Mouse (Mus musculus): ENCODE results near the gene Itgb3. TPM values are rescaled to one million over a fixed set of nuclear protein-coding genes. Genes with fewer than 3 reads are reported as not detected.

Itgb3 gene
- polyA plus RNA-seq, 1 experiment: 181 TPM

DNA sequence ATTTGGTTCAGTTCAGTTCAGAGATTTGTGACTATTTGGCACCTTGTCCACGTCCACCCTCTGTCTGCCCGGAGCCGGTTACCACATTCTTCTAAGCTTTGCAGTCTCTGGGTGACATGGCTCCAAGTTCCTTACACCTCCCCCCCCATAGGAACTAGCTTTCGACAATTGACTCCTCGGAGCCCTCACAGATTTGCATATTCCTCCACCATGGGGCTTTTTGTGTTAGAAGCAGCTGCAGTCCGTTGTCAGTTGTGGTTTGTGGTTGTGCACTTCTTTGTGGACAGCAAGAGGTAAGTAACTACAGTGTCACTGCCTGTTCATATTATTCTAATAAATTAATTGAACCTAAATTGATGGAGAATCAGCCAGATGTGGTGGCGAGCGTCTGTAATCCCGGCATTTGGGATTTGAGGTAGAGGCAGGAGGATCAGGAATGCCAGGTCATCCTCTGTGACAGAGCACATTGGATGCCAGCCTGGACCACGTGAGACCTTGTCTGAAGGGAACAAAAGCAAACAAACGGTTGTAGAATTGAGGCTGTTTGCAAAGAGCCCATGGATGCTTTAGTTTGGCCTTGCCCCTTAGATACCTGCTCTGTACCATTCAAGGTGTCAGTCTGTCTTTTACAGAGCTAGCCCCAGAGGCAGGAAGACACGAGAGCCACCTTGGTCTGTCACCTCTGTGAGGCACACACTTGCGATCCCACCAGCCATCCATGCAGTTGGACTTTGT, 25.0 kb upstream of the Itgb3 start:
- H3K27me3 ChIP-seq (replicated peaks): peaks cover 64% of the 10 kb centered on the region
- H3K4me3 ChIP-seq (replicated peaks): no peak overlapping the region
- H3K9me3 ChIP-seq: peaks cover 10% of the 10 kb centered on the region
- H3K36me3 ChIP-seq (replicated peaks; ENCODE audit: low read length): peaks cover 5% of the 10 kb centered on the region
- peaks cover 69% of the 10 kb centered on the region for H3K4me1 ChIP-seq
- TF ChIP-seq FLI1 (IDR thresholded peaks at IDR 0.05; ENCODE audit: low read length) (no peak), GATA1 (IDR thresholded peaks at IDR 0.05; ENCODE audit: borderline replicate concordance, low read length) (no peak)

DNA sequence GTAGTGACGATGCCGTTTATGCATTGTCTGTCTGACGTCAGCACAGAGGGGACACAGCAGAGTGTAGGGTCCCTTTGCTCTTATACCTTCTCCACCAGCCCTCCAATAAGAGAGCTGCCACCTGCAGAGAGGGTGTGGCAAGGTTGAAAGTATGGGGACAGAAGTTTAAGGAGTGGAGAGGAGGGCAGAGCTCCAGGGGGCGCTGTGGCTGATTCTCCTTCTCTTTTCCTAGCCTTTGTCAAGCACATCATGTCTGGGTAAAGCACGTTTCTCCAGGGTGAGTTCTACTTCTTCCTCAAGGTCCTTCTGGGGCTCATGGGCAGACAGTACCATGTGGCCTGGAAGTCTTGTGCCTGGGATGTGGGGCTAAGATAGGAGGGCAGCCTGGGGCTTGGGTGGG, 22.3 kb upstream of the Itgb3 start:
- H3K4me3 ChIP-seq (replicated peaks): no peak overlapping the region
- TF ChIP-seq FLI1 (IDR thresholded peaks at IDR 0.05; ENCODE audit: low read length) (no peak), GATA1 (IDR thresholded peaks at IDR 0.05; ENCODE audit: borderline replicate concordance, low read length) (no peak)
- H3K27me3 ChIP-seq (replicated peaks): peaks cover 38% of the 10 kb centered on the region
- peaks cover 8% of the 10 kb centered on the region for H3K36me3 ChIP-seq (replicated peaks; ENCODE audit: low read length)
- peaks cover 67% of the 10 kb centered on the region for H3K4me1 ChIP-seq
- H3K9me3 ChIP-seq: peaks cover 14% of the 10 kb centered on the region

DNA sequence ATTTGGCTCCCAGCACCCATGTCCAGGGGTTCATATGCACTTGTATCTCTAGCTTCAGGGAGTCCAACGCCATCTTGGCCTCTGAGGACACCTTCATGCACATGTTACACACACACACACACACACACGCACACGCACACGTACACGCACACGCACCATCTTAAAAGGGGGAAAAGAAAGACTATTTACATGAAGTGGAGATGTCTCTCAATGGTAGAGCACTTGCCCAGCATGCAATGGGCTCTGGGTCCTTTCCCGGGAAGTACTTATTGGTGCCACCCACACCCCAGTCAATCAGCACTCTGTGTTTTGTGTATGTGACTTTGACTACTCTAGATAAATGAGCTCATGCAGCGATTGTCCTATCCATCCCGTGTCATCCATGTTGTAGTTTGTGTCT, 19.9 kb upstream of the Itgb3 start:
- Histone ChIP-seq H3K36me3 (replicated peaks; ENCODE audit: low read length) (peaks cover 8% of the 10 kb centered on the region), H3K4me1 (peaks cover 67% of the 10 kb centered on the region), H3K9me3 (peaks cover 14% of the 10 kb centered on the region), H3K4me3 (replicated peaks) (no peak overlapping the region), H3K27me3 (replicated peaks) (peaks cover 27% of the 10 kb centered on the region)
- TF ChIP-seq GATA1 (IDR thresholded peaks at IDR 0.05; ENCODE audit: borderline replicate concordance, low read length): no peak
- no peak for TF ChIP-seq FLI1 (IDR thresholded peaks at IDR 0.05; ENCODE audit: low read length)

DNA sequence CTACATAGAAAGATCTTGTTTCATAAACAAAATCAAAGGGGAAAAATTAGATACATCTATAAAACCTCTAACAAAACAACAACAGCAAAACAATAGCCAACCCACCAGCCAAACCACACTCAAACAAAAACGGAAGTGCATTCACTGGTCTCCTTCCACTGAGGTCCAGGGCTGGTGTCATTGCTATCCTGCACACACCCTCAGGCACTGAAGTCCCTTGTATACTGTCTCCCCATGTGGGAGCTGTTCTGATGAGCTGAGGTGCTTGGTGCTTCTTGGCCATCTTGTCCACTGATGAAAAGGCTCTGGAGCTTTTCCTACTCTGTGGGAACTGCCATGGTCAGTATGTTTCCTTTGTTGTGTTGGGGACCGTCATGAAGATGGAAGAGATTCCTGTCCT, 19.3 kb upstream of the Itgb3 start:
- Histone ChIP-seq H3K9me3 (peaks cover 14% of the 10 kb centered on the region), H3K36me3 (replicated peaks; ENCODE audit: low read length) (peaks cover 8% of the 10 kb centered on the region), H3K4me1 (peaks cover 67% of the 10 kb centered on the region), H3K27me3 (replicated peaks) (peaks cover 21% of the 10 kb centered on the region), H3K4me3 (replicated peaks) (no peak overlapping the region)
- TF ChIP-seq GATA1 (IDR thresholded peaks at IDR 0.05; ENCODE audit: borderline replicate concordance, low read length) (no peak), FLI1 (IDR thresholded peaks at IDR 0.05; ENCODE audit: low read length) (no peak)

DNA sequence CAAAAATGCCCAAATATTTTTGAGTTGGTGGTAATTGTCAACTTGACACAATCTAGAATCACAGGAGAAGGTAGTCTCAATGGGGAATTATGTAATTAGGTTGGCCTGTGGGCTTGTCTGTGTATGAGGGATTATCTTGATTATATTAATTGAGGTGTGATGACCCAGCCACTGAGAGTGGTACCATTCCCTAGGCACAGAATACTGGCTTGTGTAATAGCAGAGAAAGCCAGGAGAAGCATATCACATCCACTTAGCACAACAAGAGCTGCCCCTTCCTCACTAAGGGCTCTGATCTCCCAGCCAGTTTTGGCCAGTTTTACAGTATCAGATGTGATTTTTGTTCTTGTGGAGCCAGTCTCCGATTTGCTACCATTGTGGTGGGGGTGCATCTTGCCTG, 18.2 kb upstream of the Itgb3 start:
- Histone ChIP-seq H3K4me1 (peaks cover 72% of the 10 kb centered on the region), H3K36me3 (replicated peaks; ENCODE audit: low read length) (peaks cover 8% of the 10 kb centered on the region), H3K27me3 (replicated peaks) (peaks cover 10% of the 10 kb centered on the region), H3K4me3 (replicated peaks) (no peak overlapping the region), H3K9me3 (peaks cover 14% of the 10 kb centered on the region)
- no peak for TF ChIP-seq GATA1 (IDR thresholded peaks at IDR 0.05; ENCODE audit: borderline replicate concordance, low read length)
- no peak for TF ChIP-seq FLI1 (IDR thresholded peaks at IDR 0.05; ENCODE audit: low read length)

DNA sequence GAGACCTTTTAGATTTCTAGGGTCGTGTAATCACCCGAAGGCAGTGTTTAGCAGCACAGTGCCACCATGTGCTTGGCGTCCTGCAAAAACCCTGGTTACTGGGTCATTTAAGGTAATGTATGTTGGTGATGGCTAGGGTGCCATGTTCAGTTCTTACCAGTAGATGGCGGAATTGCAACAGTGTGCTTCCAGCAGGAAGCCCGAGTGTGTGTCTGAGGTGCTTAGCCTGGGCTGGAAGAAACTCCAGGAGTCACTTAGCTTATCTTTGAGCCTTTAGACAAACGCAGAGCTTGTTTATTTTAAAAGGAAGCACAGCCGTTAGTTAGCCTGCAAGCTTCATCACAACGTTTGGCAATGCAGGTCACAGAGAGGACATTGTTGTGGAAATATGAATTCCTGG, 17.7 kb upstream of the Itgb3 start:
- Histone ChIP-seq H3K4me3 (replicated peaks) (peak overlapping the region; percentile 79), H3K36me3 (replicated peaks; ENCODE audit: low read length) (peaks cover 8% of the 10 kb centered on the region), H3K4me1 (peaks cover 75% of the 10 kb centered on the region), H3K9me3 (peaks cover 14% of the 10 kb centered on the region), H3K27me3 (replicated peaks) (peaks cover 6% of the 10 kb centered on the region)
- TF ChIP-seq FLI1 (IDR thresholded peaks at IDR 0.05; ENCODE audit: low read length) (no peak), GATA1 (IDR thresholded peaks at IDR 0.05; ENCODE audit: borderline replicate concordance, low read length) (no peak)

DNA sequence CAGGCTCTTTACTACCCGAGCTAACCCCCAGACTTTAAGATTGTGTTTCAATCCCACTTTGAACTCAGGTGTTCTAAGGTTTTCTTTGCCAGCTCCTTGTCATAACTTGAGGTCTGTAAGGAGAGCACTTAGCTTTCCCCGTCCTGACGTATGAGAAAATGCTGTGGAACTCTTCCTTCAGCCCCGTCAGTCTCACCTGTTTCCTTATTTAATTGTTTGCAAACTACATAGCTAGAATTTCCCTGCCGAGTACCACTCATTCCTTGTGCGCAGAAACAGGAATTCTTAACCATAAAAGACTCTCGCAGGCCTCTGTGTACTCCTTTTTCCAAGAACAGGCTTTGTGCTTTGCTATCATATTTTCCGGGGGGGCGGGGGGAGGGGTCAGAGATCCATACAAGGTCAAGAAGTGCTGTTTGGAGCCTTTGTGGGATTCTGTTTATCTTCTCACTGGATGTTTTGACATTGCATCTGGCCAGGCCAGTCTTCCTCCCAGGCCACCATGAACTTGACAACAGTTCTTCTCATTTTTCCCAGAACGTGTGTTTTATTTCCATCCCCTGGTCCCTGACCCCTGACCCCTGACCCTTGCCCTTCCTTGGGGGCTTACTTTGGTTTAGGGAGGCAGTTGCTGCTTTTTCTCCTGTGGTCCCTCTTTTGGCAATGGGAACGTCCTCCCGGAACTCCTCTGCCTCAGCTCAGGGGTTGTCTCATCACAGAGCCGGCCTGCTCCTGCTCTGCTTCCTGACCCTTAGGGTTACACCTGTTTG, 15.5 kb upstream of the Itgb3 start:
- Histone ChIP-seq H3K9me3 (peaks cover 4% of the 10 kb centered on the region), H3K4me1 (peaks cover 87% of the 10 kb centered on the region), H3K4me3 (replicated peaks) (peak overlapping the region; percentile 35), H3K36me3 (replicated peaks; ENCODE audit: low read length) (peaks cover 5% of the 10 kb centered on the region), H3K27me3 (replicated peaks) (no peaks in the 10 kb centered on the region)
- TF ChIP-seq FLI1 (IDR thresholded peaks at IDR 0.05; ENCODE audit: low read length): no peak
- TF ChIP-seq GATA1 (IDR thresholded peaks at IDR 0.05; ENCODE audit: borderline replicate concordance, low read length): peak; percentile 21; the same call in 1 of the 3 replicates

DNA sequence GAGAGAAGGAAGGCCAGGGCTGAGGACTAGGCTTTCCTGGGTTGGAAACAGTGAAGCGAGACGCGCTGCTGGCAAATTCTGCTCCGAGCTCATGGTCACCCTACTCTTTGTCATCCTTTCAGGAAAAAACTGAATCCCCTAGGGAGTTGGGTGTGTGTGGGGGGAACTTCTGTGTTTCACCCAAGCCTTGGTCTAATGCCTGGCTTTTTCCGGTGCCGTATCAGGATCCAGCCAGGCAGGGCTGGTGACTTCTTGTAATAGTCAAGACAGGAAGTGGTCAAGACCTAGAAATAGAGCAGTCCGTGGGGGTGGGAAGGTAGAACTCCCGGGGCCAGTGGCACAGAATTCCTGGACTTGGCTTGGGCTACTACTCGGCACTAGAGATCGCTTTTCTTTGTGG, 11.4 kb upstream of the Itgb3 start:
- Histone ChIP-seq H3K27me3 (replicated peaks) (no peaks in the 10 kb centered on the region), H3K36me3 (replicated peaks; ENCODE audit: low read length) (no peaks in the 10 kb centered on the region), H3K4me3 (replicated peaks) (peak overlapping the region; percentile 84), H3K9me3 (no peaks in the 10 kb centered on the region), H3K4me1 (peaks cover 99% of the 10 kb centered on the region)
- no peak for TF ChIP-seq GATA1 (IDR thresholded peaks at IDR 0.05; ENCODE audit: borderline replicate concordance, low read length)
- TF ChIP-seq FLI1 (IDR thresholded peaks at IDR 0.05; ENCODE audit: low read length): peak; percentile 82

DNA sequence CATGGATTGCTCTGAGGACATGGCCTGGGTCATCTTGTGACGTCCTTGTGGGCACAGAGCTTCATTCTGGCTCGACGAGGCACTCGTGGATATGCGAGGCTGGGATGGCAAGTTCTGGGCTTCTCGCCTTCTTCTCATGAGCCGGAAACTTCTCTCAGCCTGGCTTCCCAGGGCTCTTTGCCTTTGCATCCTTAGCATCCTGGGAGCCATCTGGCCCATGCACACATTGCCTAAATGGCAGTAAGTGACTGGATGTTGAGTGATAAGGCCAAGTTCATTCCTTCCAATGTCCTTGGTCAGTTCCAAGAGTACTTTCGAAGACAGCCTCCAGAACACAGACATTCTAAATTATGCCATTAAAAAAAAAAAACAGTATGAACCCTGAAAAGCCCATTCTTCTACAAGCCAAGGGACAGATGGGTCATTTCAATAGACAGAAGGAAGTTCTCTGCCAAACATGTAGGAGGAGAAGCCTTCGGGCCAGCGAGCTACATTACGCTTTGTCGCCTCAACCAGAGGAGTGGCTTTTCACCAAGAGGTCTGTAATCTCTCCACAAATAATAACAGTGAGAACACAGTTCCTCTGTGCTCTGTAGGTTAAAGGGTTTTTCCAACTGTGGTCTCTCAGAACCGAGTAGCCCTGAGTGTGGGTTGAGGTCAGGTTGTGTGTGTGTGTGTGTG, 8.4 kb upstream of the Itgb3 start:
- Histone ChIP-seq H3K4me1 (peaks cover 89% of the 10 kb centered on the region), H3K27me3 (replicated peaks) (no peaks in the 10 kb centered on the region), H3K36me3 (replicated peaks; ENCODE audit: low read length) (no peaks in the 10 kb centered on the region), H3K9me3 (no peaks in the 10 kb centered on the region), H3K4me3 (replicated peaks) (peak overlapping the region; percentile 76)
- no peak; the same call in 2 of the 3 replicates for TF ChIP-seq GATA1 (IDR thresholded peaks at IDR 0.05; ENCODE audit: borderline replicate concordance, low read length)
- no peak for TF ChIP-seq FLI1 (IDR thresholded peaks at IDR 0.05; ENCODE audit: low read length)

All from megakaryocyte, embryonic 14.5 days (primary cell).